Mouse (Mus musculus) heart, embryonic 11.5 days (tissue): ENCODE measurements at regions not wholly inside any gene's neighbourhood (a gene's known extent, or its start where the extent isn't known, plus 50 kb on each side); places are given as distances from the start of the nearest gene placed in this dataset.

ENCODE experiments used
- ATAC-seq: fragments of 200-750 bp; cut with Nextera tagmentation; replicated peaks from 2 replicates; pipeline ENCODE4 v1.8.0; 2017; ENCODE audit warnings: moderate library complexity; ENCODE audit not compliant: insufficient number of reproducible peaks, low FRiP score, low TSS enrichment
- H3K27ac ChIP-seq: fragments of 300-500 bp; sonication (generic); 2 replicates; pipeline ENCODE4 v1.5.1; 2014; ENCODE audit warnings: mild to moderate bottlenecking, low read depth, low read length
- H3K27me3 ChIP-seq: fragments of 300-500 bp; sonication (generic); 2 replicates; pipeline ENCODE4 v1.6.1; 2014; ENCODE audit warnings: mild to moderate bottlenecking, low read length, mixed read lengths; ENCODE audit not compliant: control insufficient read depth, insufficient read depth
- H3K36me3 ChIP-seq: fragments of 300-500 bp; sonication (generic); 2 replicates; pipeline ENCODE4 v1.6.1; 2014; ENCODE audit warnings: mild to moderate bottlenecking, low read length, moderate library complexity, mixed read lengths; ENCODE audit not compliant: control insufficient read depth, insufficient read depth
- H3K4me1 ChIP-seq: fragments of 300-500 bp; sonication (generic); 2 replicates; pipeline ENCODE4 v1.6.1; 2014; ENCODE audit warnings: low read length; ENCODE audit not compliant: control insufficient read depth, insufficient read depth
- H3K4me2 ChIP-seq: fragments of 300-500 bp; sonication (generic); 2 replicates; pipeline ENCODE4 v1.6.1; 2014; ENCODE audit warnings: mild to moderate bottlenecking, moderate library complexity
- H3K4me3 ChIP-seq: fragments of 300-500 bp; sonication (generic); 2 replicates; pipeline ENCODE4 v1.5.1; 2014; ENCODE audit warnings: low read depth, low read length
- H3K9ac ChIP-seq: fragments of 300-500 bp; sonication (generic); 2 replicates; pipeline ENCODE4 v1.6.1; 2014; ENCODE audit warnings: mild to moderate bottlenecking, low read depth, low read length, moderate library complexity
- H3K9me3 ChIP-seq: fragments of 300-500 bp; sonication (generic); replicated peaks from 2 replicates; pipeline ENCODE4 v1.6.1; 2016; ENCODE audit warnings: low read length; ENCODE audit not compliant: control insufficient read depth
- WGBS: fragments of 180-500 bp; shearing (Covaris S2); extraction: QIAGEN DNeasy Blood & Tissue Kit; methylation state at CpG from one replicate; pipeline ENCODE4 v1.1.7; 2014; ENCODE audit not compliant: insufficient replicate concordance; 5-methylcytosine and 5-hydroxymethylcytosine counted together

DNA sequence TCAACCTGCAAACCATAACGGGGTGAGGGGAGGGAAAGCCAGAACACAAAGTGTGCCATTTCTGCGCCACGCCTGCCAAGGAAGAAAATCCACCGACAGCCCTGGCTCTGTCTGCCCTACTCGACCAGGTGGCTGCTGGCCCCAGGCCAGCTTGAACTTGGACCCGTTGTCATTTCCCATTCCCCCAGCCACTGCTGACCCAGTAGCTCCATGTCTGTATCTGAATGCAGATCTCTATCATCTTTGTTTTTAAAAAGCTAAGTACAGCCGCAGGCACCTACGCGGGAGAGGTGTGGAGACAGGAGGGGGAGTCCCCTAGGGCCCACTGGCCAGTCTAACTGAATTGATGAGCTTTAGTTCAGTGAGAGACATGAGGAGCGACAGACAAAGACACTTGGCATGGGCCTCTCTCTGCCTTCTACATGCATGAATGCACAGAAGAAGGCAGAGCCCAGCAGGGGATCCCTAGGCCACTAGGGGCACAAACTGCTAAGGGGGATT, 439.1 kb downstream of the Prdm2 start:
- H3K27me3 ChIP-seq: no peaks in the 10 kb centered on the region
- ATAC-seq: no peak
- WGBS: 69% methylated on average over 10 of the region's 10 CpGs
- peaks cover 3% of the 10 kb centered on the region; the same call in 1 of the 2 replicates for H3K4me1 ChIP-seq
- H3K27ac ChIP-seq: no peak overlapping the region
- no peak overlapping the region for H3K4me3 ChIP-seq
- H3K36me3 ChIP-seq: no peaks in the 10 kb centered on the region
- H3K9ac ChIP-seq: no peak overlapping the region
- no peak overlapping the region for H3K4me2 ChIP-seq
- no peaks in the 10 kb centered on the region for H3K9me3 ChIP-seq

DNA sequence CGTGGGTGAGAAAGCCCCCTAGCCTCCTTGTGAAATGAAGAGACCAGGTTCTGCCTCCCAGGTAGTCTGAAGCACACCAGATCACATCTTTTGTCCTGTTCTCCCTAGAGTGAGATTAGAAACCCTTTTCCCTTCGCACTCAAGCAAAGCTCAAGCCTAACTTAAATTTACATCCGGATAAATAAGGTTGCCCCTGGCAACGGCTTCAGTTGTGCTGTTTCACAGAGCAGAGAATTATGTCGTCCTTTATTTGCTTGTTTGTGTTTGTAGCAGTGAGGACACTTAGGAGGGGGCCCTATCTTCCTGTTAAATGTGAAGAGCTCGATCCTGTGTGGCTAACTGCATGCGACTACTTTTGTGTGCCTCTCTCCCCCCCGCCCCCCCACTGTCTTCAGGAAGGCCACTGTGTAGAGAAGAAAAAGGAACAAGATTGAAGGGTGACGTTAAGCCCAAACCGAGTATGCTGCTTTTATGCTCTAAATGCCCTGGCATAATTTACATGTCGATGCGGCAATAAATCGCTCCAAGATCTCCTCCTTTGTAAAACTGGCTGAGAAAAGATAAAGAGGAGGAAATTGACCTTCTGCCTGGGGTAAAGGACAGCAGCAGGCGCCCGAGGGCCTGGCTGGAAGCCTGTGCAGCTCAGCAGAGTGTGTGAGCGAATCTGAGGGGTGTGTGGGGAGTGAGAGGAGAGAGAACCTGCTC, 439.9 kb downstream of the Prdm2 start:
- WGBS: 22% methylated on average over 16 of the region's 16 CpGs
- Histone ChIP-seq H3K4me1 (peaks cover 3% of the 10 kb centered on the region; the same call in 1 of the 2 replicates), H3K36me3 (no peaks in the 10 kb centered on the region), H3K9ac (no peak overlapping the region), H3K4me2 (no peak overlapping the region), H3K27ac (no peak overlapping the region), H3K9me3 (no peaks in the 10 kb centered on the region), H3K27me3 (no peaks in the 10 kb centered on the region), H3K4me3 (no peak overlapping the region)
- no peak for ATAC-seq

DNA sequence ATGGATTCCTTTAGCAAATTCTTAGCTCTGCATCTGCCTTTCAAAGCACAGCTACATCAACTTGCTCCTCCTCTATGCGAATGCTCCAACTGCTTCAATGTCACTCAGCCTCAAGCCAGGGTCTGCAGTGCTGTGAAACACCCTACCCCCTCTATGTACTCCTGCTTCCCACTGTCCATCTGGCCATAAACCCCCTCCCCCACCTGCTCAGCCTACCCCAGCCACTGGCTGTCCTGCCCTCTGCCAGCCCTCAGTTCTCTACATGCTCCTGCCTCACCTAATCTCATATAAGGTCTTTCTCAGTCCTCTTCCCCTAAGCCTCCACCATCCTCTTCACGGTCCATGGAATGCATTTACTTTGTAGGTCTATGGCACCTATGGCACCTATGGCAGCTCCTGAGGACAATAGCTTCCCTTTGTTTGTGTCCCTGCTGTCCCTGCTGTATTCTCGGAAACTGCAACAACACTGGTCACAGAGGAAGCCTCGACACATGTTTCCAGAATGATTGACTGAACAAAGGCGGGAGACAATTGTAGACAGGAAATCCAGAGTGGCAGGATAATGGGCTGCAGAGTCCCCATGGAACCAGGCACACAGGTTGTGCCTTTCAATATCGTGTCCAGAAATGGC, 441.2 kb downstream of the Prdm2 start:
- H3K9me3 ChIP-seq: no peaks in the 10 kb centered on the region
- H3K27me3 ChIP-seq: no peaks in the 10 kb centered on the region
- WGBS: 51% methylated on average over 6 of the region's 6 CpGs
- no peak overlapping the region for H3K4me3 ChIP-seq
- ATAC-seq: no peak
- no peak overlapping the region for H3K9ac ChIP-seq
- no peaks in the 10 kb centered on the region for H3K36me3 ChIP-seq
- H3K4me1 ChIP-seq: peaks cover 3% of the 10 kb centered on the region; the same call in 1 of the 2 replicates
- no peak overlapping the region for H3K27ac ChIP-seq
- no peak overlapping the region for H3K4me2 ChIP-seq

DNA sequence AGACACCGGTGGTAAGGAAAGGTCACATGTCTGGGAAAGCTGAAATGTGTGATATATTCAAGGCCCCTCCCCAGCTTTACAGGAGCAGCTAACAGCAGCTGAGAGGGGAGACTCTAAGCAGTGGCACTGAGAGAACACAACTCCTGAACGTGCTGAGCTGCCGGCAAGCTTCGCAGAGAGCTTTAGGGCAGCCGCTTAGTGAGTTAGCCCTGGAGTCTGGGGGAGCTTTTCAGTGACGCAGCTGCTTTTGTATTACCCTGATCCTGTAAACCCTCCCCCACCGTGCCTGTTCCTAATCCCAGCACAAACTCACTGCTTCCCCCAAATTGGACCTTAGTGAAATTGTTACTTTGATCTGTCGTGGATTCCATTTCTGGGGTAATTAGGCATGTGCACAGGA, 442.6 kb downstream of the Prdm2 start:
- peaks cover 3% of the 10 kb centered on the region; the same call in 1 of the 2 replicates for H3K4me1 ChIP-seq
- H3K9ac ChIP-seq: no peak overlapping the region
- H3K4me2 ChIP-seq: no peak overlapping the region
- no peaks in the 10 kb centered on the region for H3K36me3 ChIP-seq
- 21% methylated on average over 8 of the region's 8 CpGs for WGBS
- H3K9me3 ChIP-seq: no peaks in the 10 kb centered on the region
- no peak overlapping the region for H3K27ac ChIP-seq
- no peaks in the 10 kb centered on the region for H3K27me3 ChIP-seq
- H3K4me3 ChIP-seq: no peak overlapping the region
- no peak for ATAC-seq

DNA sequence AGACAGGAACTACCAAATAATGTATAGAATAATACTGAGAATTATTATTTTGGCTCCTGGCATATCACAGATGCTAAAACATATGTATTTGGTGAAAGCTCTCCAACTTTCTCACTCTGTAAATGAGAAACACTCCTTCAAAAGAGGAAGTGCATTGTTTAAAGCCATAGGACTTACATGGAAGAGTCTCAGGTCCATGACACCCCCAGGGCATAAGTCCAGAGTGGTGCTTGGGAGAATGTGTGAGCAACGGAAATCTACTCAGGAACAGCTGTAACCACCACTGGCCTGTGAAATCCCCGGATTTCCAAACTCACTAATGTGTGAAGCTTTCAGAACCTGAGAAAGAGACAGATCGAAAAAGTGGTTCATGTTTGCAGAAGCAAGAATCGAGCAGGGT, 445.1 kb downstream of the Prdm2 start:
- Histone ChIP-seq H3K4me2 (no peak overlapping the region), H3K4me3 (no peak overlapping the region), H3K27me3 (no peaks in the 10 kb centered on the region), H3K9me3 (no peaks in the 10 kb centered on the region), H3K9ac (no peak overlapping the region), H3K27ac (no peak overlapping the region), H3K36me3 (no peaks in the 10 kb centered on the region), H3K4me1 (no peaks in the 10 kb centered on the region)
- WGBS: 64% methylated on average over 4 of the region's 4 CpGs
- ATAC-seq: no peak

DNA sequence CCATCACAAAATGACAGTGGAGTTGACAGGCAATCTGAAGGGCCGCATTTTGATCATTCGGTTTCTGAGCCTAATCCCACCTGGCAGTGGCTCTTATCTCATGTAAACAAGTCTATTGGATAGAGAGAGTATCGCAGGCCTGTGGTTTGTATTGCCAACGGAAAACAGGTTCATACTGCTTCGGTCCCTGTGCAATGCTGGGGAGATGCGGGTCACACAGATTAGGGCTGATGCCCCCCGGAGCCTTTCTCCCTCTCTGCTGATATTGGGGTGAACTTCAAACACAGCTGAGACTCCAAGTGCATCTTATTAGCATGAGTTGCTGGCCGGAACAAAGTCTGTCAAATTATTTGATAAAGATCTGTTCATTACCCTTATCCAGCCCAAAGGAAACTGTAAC, 451.2 kb downstream of the Prdm2 start:
- Histone ChIP-seq H3K9ac (no peak overlapping the region), H3K4me3 (no peak overlapping the region), H3K9me3 (no peaks in the 10 kb centered on the region), H3K27me3 (no peaks in the 10 kb centered on the region), H3K36me3 (no peaks in the 10 kb centered on the region), H3K27ac (no peak overlapping the region), H3K4me2 (no peak overlapping the region), H3K4me1 (no peaks in the 10 kb centered on the region)
- no peak for ATAC-seq
- WGBS: 60% methylated on average over 8 of the region's 8 CpGs

DNA sequence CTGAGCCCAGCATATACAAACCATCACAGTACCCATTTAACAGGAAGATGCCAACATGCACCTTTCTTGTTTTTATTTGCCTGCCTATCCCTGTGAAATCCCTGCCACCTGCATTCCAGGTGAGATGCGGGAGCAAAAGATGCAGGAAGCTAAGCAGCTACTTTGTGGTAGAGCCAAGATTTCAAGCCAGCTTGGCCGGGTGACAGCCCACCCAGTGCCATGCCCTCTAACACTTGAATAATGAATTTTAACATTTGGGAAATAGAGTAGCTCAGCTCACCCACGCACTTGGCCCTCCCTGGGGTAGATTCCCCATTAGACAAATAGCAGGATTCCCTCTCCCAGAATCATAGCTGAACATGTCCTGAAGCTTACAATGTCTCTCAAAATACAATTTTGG, 454.7 kb downstream of the Prdm2 start:
- ATAC-seq: no peak
- Histone ChIP-seq H3K9me3 (no peaks in the 10 kb centered on the region), H3K27me3 (no peaks in the 10 kb centered on the region), H3K4me2 (no peak overlapping the region), H3K4me1 (no peaks in the 10 kb centered on the region), H3K9ac (no peak overlapping the region), H3K4me3 (no peak overlapping the region), H3K36me3 (no peaks in the 10 kb centered on the region), H3K27ac (no peak overlapping the region)
- WGBS: 82% methylated on average over 3 of the region's 3 CpGs

DNA sequence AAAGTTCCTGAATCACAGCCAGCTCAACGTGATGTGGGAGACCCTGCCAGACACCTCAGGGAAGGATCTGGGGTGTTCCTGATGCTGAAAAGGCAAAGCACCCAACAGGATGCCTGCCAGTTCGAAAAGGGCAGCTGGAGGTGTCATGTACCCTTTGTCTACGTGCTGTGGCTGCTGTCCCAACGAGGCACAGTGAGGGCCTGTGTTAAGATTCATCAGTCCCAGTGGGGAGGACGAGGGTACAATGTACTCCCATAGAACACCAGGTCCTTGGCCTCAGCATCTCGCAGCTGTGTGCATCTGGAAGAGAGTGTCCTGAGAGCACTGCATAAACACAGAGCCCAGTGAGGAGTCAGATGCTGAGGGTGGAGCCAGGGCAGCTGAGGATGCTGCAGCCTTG, 456.5 kb downstream of the Prdm2 start:
- H3K4me2 ChIP-seq: no peak overlapping the region
- H3K4me1 ChIP-seq: no peaks in the 10 kb centered on the region
- H3K9ac ChIP-seq: no peak overlapping the region
- no peaks in the 10 kb centered on the region for H3K27me3 ChIP-seq
- no peak overlapping the region for H3K27ac ChIP-seq
- H3K36me3 ChIP-seq: no peaks in the 10 kb centered on the region
- no peaks in the 10 kb centered on the region for H3K9me3 ChIP-seq
- no peak for ATAC-seq
- WGBS: 66% methylated on average over 6 of the region's 6 CpGs
- H3K4me3 ChIP-seq: no peak overlapping the region

DNA sequence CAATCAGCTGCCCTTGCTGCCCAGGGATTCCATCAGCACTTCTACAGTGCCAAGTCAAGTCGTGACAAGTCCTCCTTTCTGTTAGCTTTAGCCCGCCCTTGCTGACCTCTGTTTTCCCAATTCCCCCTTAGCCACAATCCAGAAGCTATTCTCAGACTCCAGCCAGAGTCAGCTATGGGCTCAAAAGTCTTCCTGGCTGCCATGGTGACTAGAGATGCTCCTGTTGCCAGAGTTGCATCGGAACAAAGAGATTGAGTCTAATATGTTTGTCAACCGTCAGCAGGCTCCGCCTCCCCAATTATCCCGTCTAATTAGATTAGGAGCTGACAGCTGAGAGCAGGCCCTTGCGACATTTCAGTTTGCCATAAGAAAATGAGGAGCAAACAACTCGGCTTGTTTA, 462.9 kb downstream of the Prdm2 start:
- Histone ChIP-seq H3K27me3 (no peaks in the 10 kb centered on the region), H3K36me3 (no peaks in the 10 kb centered on the region), H3K4me3 (no peak overlapping the region), H3K9ac (no peak overlapping the region), H3K27ac (no peak overlapping the region), H3K4me1 (no peaks in the 10 kb centered on the region), H3K9me3 (no peaks in the 10 kb centered on the region), H3K4me2 (no peak overlapping the region)
- ATAC-seq: no peak
- WGBS: 57% methylated on average over 8 of the region's 8 CpGs
